Mouse (Mus musculus): ENCODE measurements at regions not wholly inside any gene's neighbourhood (a gene's known extent, or its start where the extent isn't known, plus 50 kb on each side); places are given as distances from the start of the nearest gene placed in this dataset.

- Histone ChIP-seq H3K36me3 (ENCODE audit: control insufficient read depth, insufficient read depth, low read length) (no peaks in the 10 kb centered on the region), H3K27me3 (ENCODE audit: control insufficient read depth, insufficient read depth, low read length) (no peaks in the 10 kb centered on the region), H3K4me2 (ENCODE audit: low read depth, low read length) (no peak overlapping the region), H3K4me3 (ENCODE audit: low read depth, low read length) (no peak overlapping the region), H3K9ac (replicated peaks; ENCODE audit: low read depth, low read length) (no peak overlapping the region), H3K27ac (ENCODE audit: low read depth, low read length) (no peak overlapping the region), H3K9me3 (ENCODE audit: control insufficient read depth, low read length) (no peaks in the 10 kb centered on the region), H3K4me1 (ENCODE audit: control insufficient read depth, insufficient read depth, low read length) (no peaks in the 10 kb centered on the region)
- 85% methylated on average over 14 of the region's 14 CpGs for WGBS
- no peak for ATAC-seq (ENCODE audit: low read depth)
These were observed 134.6 kb downstream of the Fgf18 start for GRCm38 (mm10) chr11:33012384-33013160.

GRCm38 (mm10) chr11:33008611-33009010 is 138.6 kb downstream of the Fgf18 start:
- Histone ChIP-seq H3K9me3 (ENCODE audit: control insufficient read depth, low read length) (no peaks in the 10 kb centered on the region), H3K27me3 (ENCODE audit: control insufficient read depth, insufficient read depth, low read length) (no peaks in the 10 kb centered on the region), H3K36me3 (ENCODE audit: control insufficient read depth, insufficient read depth, low read length) (no peaks in the 10 kb centered on the region), H3K4me1 (ENCODE audit: control insufficient read depth, insufficient read depth, low read length) (peaks cover 12% of the 10 kb centered on the region), H3K4me3 (ENCODE audit: low read depth, low read length) (no peak overlapping the region), H3K27ac (ENCODE audit: low read depth, low read length) (no peak overlapping the region), H3K4me2 (ENCODE audit: low read depth, low read length) (no peak overlapping the region), H3K9ac (replicated peaks; ENCODE audit: low read depth, low read length) (no peak overlapping the region)
- ATAC-seq (ENCODE audit: low read depth): no peak

- no peaks in the 10 kb centered on the region for H3K27me3 ChIP-seq (ENCODE audit: control insufficient read depth, insufficient read depth, low read length)
- no peaks in the 10 kb centered on the region for H3K9me3 ChIP-seq (ENCODE audit: control insufficient read depth, low read length)
- no peak overlapping the region for H3K4me2 ChIP-seq (ENCODE audit: low read depth, low read length)
- peaks cover 12% of the 10 kb centered on the region for H3K4me1 ChIP-seq (ENCODE audit: control insufficient read depth, insufficient read depth, low read length)
- H3K4me3 ChIP-seq (ENCODE audit: low read depth, low read length): no peak overlapping the region
- H3K27ac ChIP-seq (ENCODE audit: low read depth, low read length): no peak overlapping the region
- no peak overlapping the region for H3K9ac ChIP-seq (replicated peaks; ENCODE audit: low read depth, low read length)
- no peaks in the 10 kb centered on the region for H3K36me3 ChIP-seq (ENCODE audit: control insufficient read depth, insufficient read depth, low read length)
- 92% methylated on average over 11 of the region's 11 CpGs for WGBS
- no peak for ATAC-seq (ENCODE audit: low read depth)
These were observed 139.2 kb downstream of the Fgf18 start for GRCm38 (mm10) chr11:33007826-33008530.

GRCm38 (mm10) chr11:33007366-33007765 is 139.8 kb downstream of the Fgf18 start:
- no peak overlapping the region for H3K9ac ChIP-seq (replicated peaks; ENCODE audit: low read depth, low read length)
- H3K4me3 ChIP-seq (ENCODE audit: low read depth, low read length): no peak overlapping the region
- no peak overlapping the region for H3K4me2 ChIP-seq (ENCODE audit: low read depth, low read length)
- WGBS: 84% methylated on average over 6 of the region's 6 CpGs
- H3K27me3 ChIP-seq (ENCODE audit: control insufficient read depth, insufficient read depth, low read length): no peaks in the 10 kb centered on the region
- H3K27ac ChIP-seq (ENCODE audit: low read depth, low read length): no peak overlapping the region
- H3K9me3 ChIP-seq (ENCODE audit: control insufficient read depth, low read length): no peaks in the 10 kb centered on the region
- H3K36me3 ChIP-seq (ENCODE audit: control insufficient read depth, insufficient read depth, low read length): no peaks in the 10 kb centered on the region
- ATAC-seq (ENCODE audit: low read depth): no peak
- peaks cover 12% of the 10 kb centered on the region for H3K4me1 ChIP-seq (ENCODE audit: control insufficient read depth, insufficient read depth, low read length)

- ATAC-seq (ENCODE audit: low read depth): peak; percentile 51; the same call in 1 of the 2 replicates
- H3K9me3 ChIP-seq (ENCODE audit: control insufficient read depth, low read length): no peaks in the 10 kb centered on the region
These were observed 142.0 kb downstream of the Fgf18 start for GRCm38 (mm10) chr11:33005183-33005582.

GRCm38 (mm10) chr11:33004603-33005002 is 142.6 kb downstream of the Fgf18 start:
- H3K27me3 ChIP-seq (ENCODE audit: control insufficient read depth, insufficient read depth, low read length): no peaks in the 10 kb centered on the region
- 88% methylated on average over 11 of the region's 11 CpGs for WGBS

More at GRCm38 (mm10) chr11:33005183-33005582, 142.0 kb downstream of the Fgf18 start:
- H3K36me3 ChIP-seq (ENCODE audit: control insufficient read depth, insufficient read depth, low read length): no peaks in the 10 kb centered on the region
- 11% methylated on average over 4 of the region's 4 CpGs for WGBS
- no peaks in the 10 kb centered on the region for H3K27me3 ChIP-seq (ENCODE audit: control insufficient read depth, insufficient read depth, low read length)
- no peak overlapping the region for H3K4me2 ChIP-seq (ENCODE audit: low read depth, low read length)
- H3K27ac ChIP-seq (ENCODE audit: low read depth, low read length): peak overlapping the region; percentile 52; the same call in 1 of the 2 replicates
- no peak overlapping the region for H3K4me3 ChIP-seq (ENCODE audit: low read depth, low read length)
- H3K9ac ChIP-seq (replicated peaks; ENCODE audit: low read depth, low read length): no peak overlapping the region
- peaks cover 12% of the 10 kb centered on the region for H3K4me1 ChIP-seq (ENCODE audit: control insufficient read depth, insufficient read depth, low read length)

GRCm38 (mm10) chr11:32999684-33000255 is 147.4 kb downstream of the Fgf18 start:
- Histone ChIP-seq H3K27me3 (ENCODE audit: control insufficient read depth, insufficient read depth, low read length) (no peaks in the 10 kb centered on the region), H3K9me3 (ENCODE audit: control insufficient read depth, low read length) (no peaks in the 10 kb centered on the region)
- WGBS: 88% methylated on average over 4 of the region's 4 CpGs

More at GRCm38 (mm10) chr11:33004603-33005002, 142.6 kb downstream of the Fgf18 start:
- peaks cover 12% of the 10 kb centered on the region for H3K4me1 ChIP-seq (ENCODE audit: control insufficient read depth, insufficient read depth, low read length)
- H3K9ac ChIP-seq (replicated peaks; ENCODE audit: low read depth, low read length): no peak overlapping the region
- no peak overlapping the region; the same call in 1 of the 2 replicates for H3K27ac ChIP-seq (ENCODE audit: low read depth, low read length)
- no peaks in the 10 kb centered on the region for H3K9me3 ChIP-seq (ENCODE audit: control insufficient read depth, low read length)
- no peak for ATAC-seq (ENCODE audit: low read depth)
- no peaks in the 10 kb centered on the region for H3K36me3 ChIP-seq (ENCODE audit: control insufficient read depth, insufficient read depth, low read length)
- H3K4me2 ChIP-seq (ENCODE audit: low read depth, low read length): no peak overlapping the region
- H3K4me3 ChIP-seq (ENCODE audit: low read depth, low read length): no peak overlapping the region

GRCm38 (mm10) chr11:32998687-32999605 is 148.3 kb downstream of the Fgf18 start:
- Histone ChIP-seq H3K9ac (replicated peaks; ENCODE audit: low read depth, low read length) (no peak overlapping the region), H3K9me3 (ENCODE audit: control insufficient read depth, low read length) (no peaks in the 10 kb centered on the region), H3K4me2 (ENCODE audit: low read depth, low read length) (no peak overlapping the region), H3K36me3 (ENCODE audit: control insufficient read depth, insufficient read depth, low read length) (no peaks in the 10 kb centered on the region), H3K4me3 (ENCODE audit: low read depth, low read length) (no peak overlapping the region), H3K27ac (ENCODE audit: low read depth, low read length) (no peak overlapping the region), H3K4me1 (ENCODE audit: control insufficient read depth, insufficient read depth, low read length) (no peaks in the 10 kb centered on the region), H3K27me3 (ENCODE audit: control insufficient read depth, insufficient read depth, low read length) (no peaks in the 10 kb centered on the region)
- no peak for ATAC-seq (ENCODE audit: low read depth)
- WGBS: 76% methylated on average over 14 of the region's 14 CpGs

More at GRCm38 (mm10) chr11:32999684-33000255, 147.4 kb downstream of the Fgf18 start:
- Histone ChIP-seq H3K27ac (ENCODE audit: low read depth, low read length) (no peak overlapping the region), H3K4me1 (ENCODE audit: control insufficient read depth, insufficient read depth, low read length) (peaks cover 3% of the 10 kb centered on the region; the same call in 1 of the 2 replicates), H3K4me3 (ENCODE audit: low read depth, low read length) (no peak overlapping the region), H3K36me3 (ENCODE audit: control insufficient read depth, insufficient read depth, low read length) (no peaks in the 10 kb centered on the region), H3K9ac (replicated peaks; ENCODE audit: low read depth, low read length) (no peak overlapping the region), H3K4me2 (ENCODE audit: low read depth, low read length) (no peak overlapping the region)
- no peak for ATAC-seq (ENCODE audit: low read depth)
